Mouse (Mus musculus): ENCODE measurements around the gene Zbtb12. TPM values are rescaled to one million over a fixed set of nuclear protein-coding genes. Genes with fewer than 3 reads are reported as not detected.

Gene Zbtb12
- polyA plus RNA-seq, 1 experiment from 2014 or later = 2.1 TPM

DNA sequence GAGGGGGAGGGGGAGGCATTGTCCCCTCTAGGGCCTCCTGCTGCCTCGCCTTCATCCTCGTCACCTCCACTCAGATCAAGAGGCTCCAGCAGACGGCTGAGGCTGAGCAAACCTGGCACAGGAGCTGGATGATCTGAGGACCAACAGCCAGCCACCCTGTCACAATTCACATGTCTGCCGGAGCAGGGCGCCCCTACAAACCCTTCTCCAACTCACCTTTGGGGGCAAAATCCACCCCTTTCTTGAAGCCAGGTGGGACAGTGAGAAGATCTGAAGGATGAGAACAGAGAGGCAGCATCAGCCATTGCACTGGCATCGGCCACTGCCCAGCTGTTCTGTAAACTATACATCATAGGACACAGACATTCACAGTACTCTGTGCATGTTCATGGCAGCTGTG lies 32.1 kb upstream of the Zbtb12 start:
- no peak for ATAC-seq (ENCODE audit: low FRiP score, low TSS enrichment)
- no peak overlapping the region for H3K9ac ChIP-seq (ENCODE audit: low read depth, low read length)
- H3K4me1 ChIP-seq (ENCODE audit: control insufficient read depth, insufficient read depth, low read length) = peaks cover 13% of the 10 kb centered on the region
- H3K4me3 ChIP-seq (ENCODE audit: low read length) = no peak overlapping the region
- no peak overlapping the region for H3K4me2 ChIP-seq (replicated peaks; ENCODE audit: low read depth, low read length)
- no peaks in the 10 kb centered on the region for H3K27me3 ChIP-seq (ENCODE audit: control insufficient read depth, insufficient read depth, low read length)
- H3K9me3 ChIP-seq (ENCODE audit: control insufficient read depth, low read length) = no peaks in the 10 kb centered on the region
- no peak overlapping the region for H3K27ac ChIP-seq (ENCODE audit: low read depth, low read length)
- peaks cover 53% of the 10 kb centered on the region for H3K36me3 ChIP-seq (ENCODE audit: control insufficient read depth, insufficient read depth, low read length)
- 89% methylated on average over 6 of the region's 6 CpGs for WGBS

DNA sequence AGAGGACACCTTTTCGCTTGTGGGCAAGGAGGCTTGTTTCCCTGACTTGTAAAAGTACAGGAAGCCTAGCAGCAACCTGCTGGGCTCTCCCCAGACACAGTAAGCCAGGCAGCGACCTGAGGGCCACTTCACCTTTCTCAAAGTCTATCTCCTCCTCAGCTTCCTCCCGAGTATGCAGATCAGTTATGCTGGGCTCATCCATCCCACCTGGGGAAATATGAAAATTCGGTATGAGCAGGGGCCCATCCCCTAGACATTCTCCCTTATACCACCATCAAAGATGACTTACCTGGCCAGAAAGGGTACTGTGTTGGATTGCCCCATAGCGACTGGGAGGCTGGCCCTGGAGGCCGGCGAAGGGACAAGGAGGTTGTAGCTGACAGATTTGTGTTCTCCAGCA lies 31.7 kb upstream of the Zbtb12 start:
- no peak overlapping the region for H3K4me3 ChIP-seq (ENCODE audit: low read length)
- no peak overlapping the region for H3K9ac ChIP-seq (ENCODE audit: low read depth, low read length)
- no peak overlapping the region for H3K27ac ChIP-seq (ENCODE audit: low read depth, low read length)
- no peaks in the 10 kb centered on the region for H3K27me3 ChIP-seq (ENCODE audit: control insufficient read depth, insufficient read depth, low read length)
- WGBS = 96% methylated on average over 7 of the region's 7 CpGs
- peaks cover 13% of the 10 kb centered on the region for H3K4me1 ChIP-seq (ENCODE audit: control insufficient read depth, insufficient read depth, low read length)
- H3K4me2 ChIP-seq (replicated peaks; ENCODE audit: low read depth, low read length) = no peak overlapping the region
- no peak for ATAC-seq (ENCODE audit: low FRiP score, low TSS enrichment)
- peaks cover 53% of the 10 kb centered on the region for H3K36me3 ChIP-seq (ENCODE audit: control insufficient read depth, insufficient read depth, low read length)
- no peaks in the 10 kb centered on the region for H3K9me3 ChIP-seq (ENCODE audit: control insufficient read depth, low read length)

DNA sequence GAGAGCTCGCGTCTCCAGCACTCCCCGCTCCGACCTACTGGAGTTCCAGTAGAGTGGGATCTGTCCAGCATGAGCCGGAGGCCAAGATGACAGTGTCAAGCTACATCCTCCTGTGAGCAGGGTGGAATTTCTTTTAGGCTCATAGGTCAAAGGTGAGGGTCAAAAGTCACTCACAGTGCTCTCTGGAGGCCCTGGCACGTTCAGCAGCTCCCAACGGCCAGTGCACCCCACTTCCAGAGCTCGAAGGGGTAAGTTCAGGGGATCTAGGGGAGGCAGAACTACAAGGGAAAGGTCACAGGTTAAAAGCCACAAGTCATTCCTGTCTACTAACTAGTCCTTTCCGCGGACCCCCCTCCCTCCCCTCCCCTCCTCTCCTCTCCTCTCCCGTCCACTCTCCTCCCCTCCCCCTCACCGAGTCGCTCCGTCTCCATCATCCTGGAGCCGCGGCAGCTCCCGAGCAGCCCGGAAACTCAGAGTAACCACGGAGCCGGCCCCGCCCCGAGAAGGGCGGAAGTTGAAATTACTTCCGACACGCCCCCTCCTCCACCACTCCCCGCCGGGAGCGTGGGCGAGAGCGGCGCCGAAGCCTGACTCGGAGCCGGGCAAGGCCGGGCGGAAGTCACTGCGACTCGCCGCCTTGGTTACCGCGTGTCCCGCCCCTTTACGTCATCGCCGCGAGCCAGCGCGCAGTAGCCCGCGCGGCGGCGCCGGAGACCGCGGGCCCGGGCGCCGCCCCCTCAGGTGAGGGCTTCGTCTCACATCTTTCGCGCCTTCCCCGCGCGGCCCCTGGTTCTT lies 29.4 kb upstream of the Zbtb12 start, which contains the start of the genes Skiv2l and Nelfe:
Gene Skiv2l (minus strand): TSS at position 489 of the 795 bp plus-strand sequence.
Gene Nelfe (plus strand): TSS at position 670 of the 795 bp plus-strand sequence.
- H3K4me2 ChIP-seq (replicated peaks; ENCODE audit: low read depth, low read length) = peak within 1 kb of the TSS; percentile 90
- no peaks in the 10 kb centered on the region for H3K27me3 ChIP-seq (ENCODE audit: control insufficient read depth, insufficient read depth, low read length)
- H3K9me3 ChIP-seq (ENCODE audit: control insufficient read depth, low read length) = no peaks in the 10 kb centered on the region
- H3K4me1 ChIP-seq (ENCODE audit: control insufficient read depth, insufficient read depth, low read length) = peaks cover 13% of the 10 kb centered on the region
- peak within 1 kb of the TSS; percentile 85 for H3K9ac ChIP-seq (ENCODE audit: low read depth, low read length)
- H3K27ac ChIP-seq (ENCODE audit: low read depth, low read length) = peak within 1 kb of the TSS; percentile 17; the same call in 1 of the 2 replicates
- peak within 1 kb of the TSS; percentile 95 for H3K4me3 ChIP-seq (ENCODE audit: low read length)
- H3K36me3 ChIP-seq (ENCODE audit: control insufficient read depth, insufficient read depth, low read length) = peaks cover 59% of the 10 kb centered on the region
- WGBS = under 1% methylated on average over 65 of the region's 65 CpGs
- ATAC-seq (ENCODE audit: low FRiP score, low TSS enrichment) = peak; percentile 96

DNA sequence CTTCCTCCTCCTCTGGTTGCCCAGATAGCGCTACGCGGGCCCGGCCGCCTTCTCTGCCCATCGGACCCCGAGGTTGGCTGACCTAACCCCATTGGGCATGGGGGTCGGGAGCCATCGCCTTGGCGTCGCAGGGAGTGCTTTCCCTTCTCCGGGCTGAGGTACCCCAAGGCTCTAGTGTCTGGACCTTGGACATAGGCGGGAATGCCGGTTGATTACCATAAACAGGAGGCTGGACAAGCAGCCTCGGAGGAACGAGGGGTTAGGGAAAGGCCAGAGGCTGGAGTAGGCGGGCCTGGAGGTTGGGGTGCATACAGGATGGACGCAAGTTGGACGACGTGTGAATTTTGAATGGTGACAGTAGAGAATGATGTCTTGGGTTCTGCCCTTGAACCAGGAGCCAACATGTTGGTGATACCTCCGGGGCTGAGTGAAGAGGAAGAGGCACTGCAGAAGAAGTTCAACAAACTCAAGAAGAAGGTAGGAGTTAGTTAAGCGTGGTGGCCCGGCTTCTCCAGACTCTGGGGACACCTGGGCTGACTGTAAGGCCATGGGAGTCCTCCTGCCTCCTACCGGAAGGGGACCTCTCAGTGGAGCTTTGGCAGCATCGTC lies 28.7 kb upstream of the Zbtb12 start:
- peak overlapping the region; percentile 85 for H3K9ac ChIP-seq (ENCODE audit: low read depth, low read length)
- H3K27ac ChIP-seq (ENCODE audit: low read depth, low read length) = peak overlapping the region; percentile 17; the same call in 1 of the 2 replicates
- H3K4me2 ChIP-seq (replicated peaks; ENCODE audit: low read depth, low read length) = peak overlapping the region; percentile 90
- H3K9me3 ChIP-seq (ENCODE audit: control insufficient read depth, low read length) = no peaks in the 10 kb centered on the region
- peaks cover 52% of the 10 kb centered on the region for H3K36me3 ChIP-seq (ENCODE audit: control insufficient read depth, insufficient read depth, low read length)
- no peaks in the 10 kb centered on the region for H3K27me3 ChIP-seq (ENCODE audit: control insufficient read depth, insufficient read depth, low read length)
- peaks cover 13% of the 10 kb centered on the region for H3K4me1 ChIP-seq (ENCODE audit: control insufficient read depth, insufficient read depth, low read length)
- 3% methylated on average over 25 of the region's 25 CpGs for WGBS
- peak overlapping the region; percentile 95 for H3K4me3 ChIP-seq (ENCODE audit: low read length)
- ATAC-seq (ENCODE audit: low FRiP score, low TSS enrichment) = peak; percentile 38

DNA sequence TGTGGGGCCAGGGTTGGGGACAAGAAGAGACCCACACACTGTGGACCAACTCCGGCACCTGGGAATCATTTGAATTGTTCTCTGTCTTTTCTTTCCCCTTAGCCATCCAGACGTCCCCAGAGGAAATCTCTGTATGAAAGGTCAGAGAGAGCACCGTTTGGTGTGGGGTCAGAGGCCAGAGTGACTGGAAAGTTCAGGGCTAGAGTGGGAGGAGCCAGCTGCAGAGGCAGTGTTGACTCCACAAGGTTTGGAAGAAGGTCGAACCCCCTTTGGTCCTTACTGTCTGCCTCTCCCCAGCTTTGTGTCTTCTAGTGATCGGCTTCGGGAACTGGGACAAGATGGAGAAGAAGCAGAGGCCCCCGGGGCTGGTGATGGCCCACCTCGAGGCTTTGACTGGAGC lies 25.8 kb upstream of the Zbtb12 start:
- Histone ChIP-seq H3K4me1 (ENCODE audit: control insufficient read depth, insufficient read depth, low read length) (peaks cover 13% of the 10 kb centered on the region), H3K27ac (ENCODE audit: low read depth, low read length) (no peak overlapping the region), H3K9ac (ENCODE audit: low read depth, low read length) (no peak overlapping the region), H3K36me3 (ENCODE audit: control insufficient read depth, insufficient read depth, low read length) (peaks cover 41% of the 10 kb centered on the region), H3K9me3 (ENCODE audit: control insufficient read depth, low read length) (no peaks in the 10 kb centered on the region), H3K27me3 (ENCODE audit: control insufficient read depth, insufficient read depth, low read length) (no peaks in the 10 kb centered on the region), H3K4me3 (ENCODE audit: low read length) (no peak overlapping the region), H3K4me2 (replicated peaks; ENCODE audit: low read depth, low read length) (no peak overlapping the region)
- WGBS = 79% methylated on average over 8 of the region's 8 CpGs
- no peak for ATAC-seq (ENCODE audit: low FRiP score, low TSS enrichment)

DNA sequence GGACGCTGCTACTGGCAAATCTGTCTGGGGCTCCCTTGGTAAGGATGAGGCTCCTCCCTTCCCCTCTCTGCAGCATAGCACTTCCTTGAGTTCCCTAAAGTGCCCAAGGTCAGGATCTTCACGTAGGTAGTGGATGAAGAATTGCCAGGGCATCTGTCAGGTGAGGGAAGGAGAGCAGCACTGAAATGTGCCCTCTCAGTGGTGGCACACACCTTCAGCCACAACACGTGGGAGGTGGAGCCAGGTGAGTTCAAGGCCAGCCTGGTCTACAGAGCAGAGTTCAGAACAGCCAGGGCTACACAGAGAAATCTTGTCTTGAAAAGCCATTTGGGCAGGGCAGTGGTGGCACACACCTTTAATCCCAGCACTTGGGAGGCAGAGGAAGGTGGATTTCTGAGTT lies 24.5 kb upstream of the Zbtb12 start:
- peaks cover 41% of the 10 kb centered on the region for H3K36me3 ChIP-seq (ENCODE audit: control insufficient read depth, insufficient read depth, low read length)
- 83% methylated on average over 3 of the region's 3 CpGs for WGBS
- H3K27ac ChIP-seq (ENCODE audit: low read depth, low read length) = no peak overlapping the region
- H3K9ac ChIP-seq (ENCODE audit: low read depth, low read length) = no peak overlapping the region
- no peak overlapping the region for H3K4me3 ChIP-seq (ENCODE audit: low read length)
- no peak for ATAC-seq (ENCODE audit: low FRiP score, low TSS enrichment)
- H3K9me3 ChIP-seq (ENCODE audit: control insufficient read depth, low read length) = no peaks in the 10 kb centered on the region
- peaks cover 8% of the 10 kb centered on the region for H3K4me1 ChIP-seq (ENCODE audit: control insufficient read depth, insufficient read depth, low read length)
- H3K4me2 ChIP-seq (replicated peaks; ENCODE audit: low read depth, low read length) = no peak overlapping the region
- no peaks in the 10 kb centered on the region for H3K27me3 ChIP-seq (ENCODE audit: control insufficient read depth, insufficient read depth, low read length)

DNA sequence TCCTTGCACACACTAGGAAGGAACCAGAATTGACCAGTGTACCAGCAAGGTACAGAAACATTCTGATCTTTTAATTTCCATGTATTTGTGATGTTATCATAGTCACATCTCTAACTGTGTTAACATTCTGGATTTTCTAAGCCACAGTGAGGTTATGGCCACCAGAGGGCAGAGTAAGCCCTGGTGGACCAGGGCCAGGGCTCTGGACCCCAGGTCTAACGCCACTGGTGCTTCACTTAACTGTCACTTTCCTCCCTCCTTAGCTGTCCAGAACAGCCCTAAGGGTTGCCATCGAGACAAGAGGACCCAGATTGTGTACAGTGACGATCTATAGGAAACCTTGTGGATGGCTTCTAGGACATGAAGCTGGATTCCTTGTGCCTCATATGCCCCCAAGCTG lies 23.5 kb upstream of the Zbtb12 start:
- H3K9me3 ChIP-seq (ENCODE audit: control insufficient read depth, low read length) = no peaks in the 10 kb centered on the region
- H3K4me1 ChIP-seq (ENCODE audit: control insufficient read depth, insufficient read depth, low read length) = peaks cover 7% of the 10 kb centered on the region
- H3K27ac ChIP-seq (ENCODE audit: low read depth, low read length) = no peak overlapping the region
- H3K36me3 ChIP-seq (ENCODE audit: control insufficient read depth, insufficient read depth, low read length) = peaks cover 41% of the 10 kb centered on the region
- no peak overlapping the region for H3K9ac ChIP-seq (ENCODE audit: low read depth, low read length)
- WGBS = 45% methylated on average over 3 of the region's 3 CpGs
- H3K4me3 ChIP-seq (ENCODE audit: low read length) = no peak overlapping the region
- H3K27me3 ChIP-seq (ENCODE audit: control insufficient read depth, insufficient read depth, low read length) = no peaks in the 10 kb centered on the region
- H3K4me2 ChIP-seq (replicated peaks; ENCODE audit: low read depth, low read length) = no peak overlapping the region
- no peak for ATAC-seq (ENCODE audit: low FRiP score, low TSS enrichment)

DNA sequence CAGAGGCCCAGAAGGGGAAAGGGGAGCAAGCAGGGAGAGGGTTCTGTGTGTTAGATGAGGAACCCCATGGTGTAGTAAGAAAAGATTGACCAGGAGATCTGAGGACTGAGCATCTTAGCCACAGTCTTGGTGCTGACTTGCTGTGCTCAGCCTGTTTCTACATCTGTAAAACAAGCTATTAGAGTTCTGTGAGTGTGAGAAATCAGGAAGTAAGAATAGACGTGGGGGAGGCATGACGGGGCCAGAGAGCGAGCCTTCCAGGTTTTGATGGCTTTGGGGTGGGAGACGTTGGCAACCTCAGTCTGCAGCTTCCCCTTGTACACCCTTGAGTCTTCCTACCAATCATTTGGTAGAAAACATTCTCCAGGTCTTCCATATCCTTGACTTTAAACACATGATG lies 20.6 kb upstream of the Zbtb12 start:
- Histone ChIP-seq H3K27me3 (ENCODE audit: control insufficient read depth, insufficient read depth, low read length) (no peaks in the 10 kb centered on the region), H3K36me3 (ENCODE audit: control insufficient read depth, insufficient read depth, low read length) (peaks cover 25% of the 10 kb centered on the region), H3K4me3 (ENCODE audit: low read length) (no peak overlapping the region), H3K4me2 (replicated peaks; ENCODE audit: low read depth, low read length) (no peak overlapping the region), H3K4me1 (ENCODE audit: control insufficient read depth, insufficient read depth, low read length) (no peaks in the 10 kb centered on the region), H3K9ac (ENCODE audit: low read depth, low read length) (no peak overlapping the region), H3K27ac (ENCODE audit: low read depth, low read length) (no peak overlapping the region), H3K9me3 (ENCODE audit: control insufficient read depth, low read length) (no peaks in the 10 kb centered on the region)
- no peak for ATAC-seq (ENCODE audit: low FRiP score, low TSS enrichment)
- 71% methylated on average over 4 of the region's 4 CpGs for WGBS

DNA sequence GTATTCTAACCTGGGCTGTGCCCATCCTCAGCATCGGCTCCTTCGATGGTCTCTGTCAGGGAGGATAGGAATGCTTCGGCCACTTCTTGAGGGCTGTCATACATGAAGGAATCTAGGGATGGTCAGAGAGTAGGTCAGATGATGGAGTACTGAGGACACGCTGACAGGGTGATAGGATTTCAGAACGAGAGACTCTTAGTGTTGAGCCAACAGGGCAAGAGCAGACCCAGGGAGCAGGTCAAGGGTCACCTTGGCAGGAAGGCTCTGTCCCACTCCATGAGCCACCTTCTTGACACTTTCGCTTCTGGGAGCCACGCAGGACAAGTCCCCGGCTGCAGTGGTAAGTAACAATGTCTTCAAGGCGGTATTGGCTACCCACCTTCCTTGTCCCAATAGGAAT lies 18.8 kb upstream of the Zbtb12 start:
- H3K4me2 ChIP-seq (replicated peaks; ENCODE audit: low read depth, low read length) = no peak overlapping the region
- ATAC-seq (ENCODE audit: low FRiP score, low TSS enrichment) = no peak
- 79% methylated on average over 9 of the region's 9 CpGs for WGBS

More for the DNA sequence above, 18.8 kb upstream of the Zbtb12 start:
- H3K9ac ChIP-seq (ENCODE audit: low read depth, low read length) = no peak overlapping the region
- no peak overlapping the region for H3K4me3 ChIP-seq (ENCODE audit: low read length)
- no peak overlapping the region for H3K27ac ChIP-seq (ENCODE audit: low read depth, low read length)
- H3K36me3 ChIP-seq (ENCODE audit: control insufficient read depth, insufficient read depth, low read length) = peaks cover 13% of the 10 kb centered on the region; the same call in 1 of the 2 replicates
- no peaks in the 10 kb centered on the region for H3K27me3 ChIP-seq (ENCODE audit: control insufficient read depth, insufficient read depth, low read length)
- H3K9me3 ChIP-seq (ENCODE audit: control insufficient read depth, low read length) = no peaks in the 10 kb centered on the region
- no peaks in the 10 kb centered on the region for H3K4me1 ChIP-seq (ENCODE audit: control insufficient read depth, insufficient read depth, low read length)
